Mouse (Mus musculus) left cerebral cortex, postnatal 14 days (tissue): ENCODE results near the gene Son. TPM values are rescaled to one million over a fixed set of nuclear protein-coding genes. Genes with fewer than 3 reads are reported as not detected.

Source experiments
- DNase-seq, 2 experiments: peaks; one replicate each; pipeline ENCODE4 v3.0.0; 2021 to 2022; ENCODE audit warnings: low spot score in 2 of 2, mixed read lengths in 1 of 2
- intact Hi-C: fragments of 180-260 bp; cut with DNase I; formaldehyde crosslinking; loops from one replicate; pipeline ENCODE4 v1.15.1; 2025
- long read RNA-seq, 2 experiments: library from polyadenylated mRNA; stranded (forward); transcript quantifications; one replicate each; pipeline ENCODE4 v2.0.0; 2021
- total RNA-seq, 2 experiments: library from RNA; stranded (reverse); gene quantifications; 2 replicates each; pipeline ENCODE4 v1.2.3; 2021

The Son gene
- 100 to 1,000 TPM; 200 to 204 TPM for total RNA-seq
- long read RNA-seq, experiment 1, full-length matches to known transcripts: 2 of 55 reads
- long read RNA-seq, experiment 1, partial matches to known transcripts: 51 of 55 reads
- long read RNA-seq, experiment 1, other reads (novel, unspliced or antisense): 2 of 55 reads
- long read RNA-seq, experiment 2, full-length matches to known transcripts: 2 of 50 reads
- long read RNA-seq, experiment 2, partial matches to known transcripts: 47 of 50 reads
- long read RNA-seq, experiment 2, other reads (novel, unspliced or antisense): 1 of 50 reads

DNA sequence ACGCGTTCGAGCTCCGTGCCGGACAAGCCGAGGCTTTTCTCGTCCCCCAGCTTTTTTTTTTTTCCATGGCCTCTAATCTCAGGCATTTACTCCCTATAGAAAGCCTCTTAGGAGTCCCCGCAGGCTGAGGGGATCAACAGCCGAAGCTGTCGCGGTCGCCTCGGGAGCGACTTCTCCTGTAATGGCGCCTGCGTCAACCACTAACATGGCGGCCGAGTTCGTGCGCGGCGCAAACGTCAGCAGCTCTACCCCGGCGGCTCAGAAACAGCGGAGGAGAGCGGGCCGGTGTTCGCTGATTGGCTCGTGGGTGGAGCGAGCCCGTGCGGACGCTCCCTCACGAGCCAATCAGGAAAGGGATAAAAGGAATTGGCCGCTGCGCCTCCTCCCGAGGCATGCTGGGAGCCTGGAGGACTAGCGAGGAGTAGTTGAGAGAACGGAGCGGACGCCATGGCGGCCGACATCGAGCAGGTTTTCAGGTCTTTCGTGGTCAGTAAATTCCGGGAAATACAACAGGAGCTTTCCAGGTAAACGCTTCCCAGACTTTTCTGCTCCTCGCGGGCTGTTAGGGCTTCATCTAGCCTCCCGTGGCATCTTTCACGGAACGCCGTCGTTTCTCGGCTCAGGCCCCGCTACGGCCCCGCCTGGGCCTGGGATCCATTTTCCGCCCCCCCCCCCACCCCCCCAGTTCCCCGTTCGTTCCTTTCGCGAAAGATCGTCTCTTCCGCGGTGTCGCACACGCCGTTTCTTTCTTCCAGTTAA is at the start of gene Son:
Gene Son, plus strand, starts transcription at position 46 of the 759 bp plus-strand sequence.
- DNase-seq: peak; percentile 98
- intact Hi-C loops: no loop called here

GRCm38 (mm10) chr16:91597672-91598010 is 49.7 kb upstream of the Son start, which contains the start of gene Tmem50b:
Gene Tmem50b, minus strand, starts transcription at chr16:91597800.
- DNase-seq: peak; percentile 98 to 99

DNA sequence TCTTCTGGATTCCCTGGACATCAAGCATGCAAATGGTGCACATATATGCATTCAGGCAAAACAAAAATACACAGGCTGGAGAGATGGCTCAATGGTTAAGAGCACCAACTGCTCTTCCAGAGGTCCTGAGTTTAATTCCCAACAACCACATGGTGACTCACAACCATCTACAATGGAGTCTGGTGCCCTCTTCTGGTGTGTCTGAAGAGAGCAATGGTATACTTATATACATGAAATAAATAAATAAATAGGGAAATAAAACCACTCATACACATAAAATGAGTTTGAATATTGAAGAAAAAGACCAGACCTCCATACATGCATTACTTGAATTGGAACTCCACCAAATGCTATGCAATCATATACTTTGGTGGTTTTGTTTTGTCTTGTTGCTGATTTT is 48.1 kb upstream of the Son start:
- no peak for DNase-seq
- intact Hi-C loops: loop anchor here (5.0 kb wide), 1 partner anchor 47 kb away; no protein-coding TSS in a partner anchor

More at GRCm38 (mm10) chr16:91597672-91598010, 49.7 kb upstream of the Son start, which contains the start of gene Tmem50b:
- intact Hi-C loops: loop anchor here (5.0 kb wide), 1 partner anchor 45 kb away; no protein-coding TSS in a partner anchor

- DNase-seq: no peak
- intact Hi-C loops: no loop called here
These were observed 46.2 kb upstream of the Son start for GRCm38 (mm10) chr16:91601081-91601480.

GRCm38 (mm10) chr16:91601693-91602092 is 45.6 kb upstream of the Son start:
- intact Hi-C loops: no loop called here
- DNase-seq: no peak

- intact Hi-C loops: no loop called here
- no peak for DNase-seq
These were observed 42.1 kb upstream of the Son start for GRCm38 (mm10) chr16:91605156-91605555.

GRCm38 (mm10) chr16:91606958-91607357 is 40.3 kb upstream of the Son start:
- intact Hi-C loops: no loop called here
- no peak for DNase-seq

GRCm38 (mm10) chr16:91609501-91610245 is 37.6 kb upstream of the Son start:
- DNase-seq: no peak
- intact Hi-C loops: no loop called here

GRCm38 (mm10) chr16:91611248-91611647 is 36.1 kb upstream of the Son start:
- intact Hi-C loops: no loop called here
- DNase-seq: no peak

- no peak for DNase-seq
These were observed 34.8 kb upstream of the Son start for GRCm38 (mm10) chr16:91612525-91612924.

DNA sequence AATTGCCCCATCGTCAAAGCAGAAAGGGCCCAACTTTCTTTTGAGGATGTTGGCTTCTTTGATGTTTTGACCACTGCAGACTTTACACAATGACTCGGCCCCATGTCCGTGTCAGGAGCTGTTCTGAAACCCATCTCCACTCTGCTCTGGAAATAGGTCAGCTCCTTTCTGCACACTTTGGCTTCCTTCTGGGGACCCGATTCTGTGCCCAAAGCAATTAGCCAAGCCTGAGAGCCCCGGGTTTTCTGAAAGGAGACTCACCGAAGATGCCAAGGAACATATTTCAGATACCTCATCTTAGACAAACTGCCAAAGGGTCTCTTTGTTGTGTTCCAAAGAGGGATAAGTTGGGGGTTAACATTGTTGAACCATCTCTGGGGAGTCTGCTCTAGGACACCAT is 32.8 kb upstream of the Son start:
- intact Hi-C loops: no loop called here
- DNase-seq: peak in 1 of 2 experiments; percentile 30

More at GRCm38 (mm10) chr16:91612525-91612924, 34.8 kb upstream of the Son start:
- intact Hi-C loops: no loop called here

GRCm38 (mm10) chr16:91618511-91619501 is 28.5 kb upstream of the Son start, which contains the start of gene Dnajc28:
Gene Dnajc28, minus strand, starts transcription at chr16:91619026.
- intact Hi-C loops: no loop called here
- peak; percentile 66 to 81 for DNase-seq

DNA sequence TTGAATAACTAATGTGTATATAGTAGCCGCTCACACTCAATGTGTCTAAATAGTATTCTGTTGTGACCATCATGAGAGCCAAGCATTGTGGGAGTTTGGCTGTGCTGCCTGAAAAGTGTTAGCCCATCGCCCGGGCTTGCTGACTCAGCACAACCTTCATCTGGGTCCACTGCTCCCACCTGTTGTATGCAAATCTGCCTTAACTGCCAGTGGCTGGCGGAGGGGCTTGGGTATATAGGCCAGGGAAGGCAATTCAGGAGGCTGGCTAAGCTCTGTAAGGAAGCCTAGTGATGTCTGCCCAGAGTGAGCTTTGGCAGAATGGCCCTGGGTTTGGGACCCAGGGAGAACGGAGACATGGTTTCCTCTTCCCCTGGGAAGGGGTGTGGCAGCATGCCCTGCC is 27.1 kb upstream of the Son start:
- intact Hi-C loops: no loop called here
- DNase-seq: no peak

GRCm38 (mm10) chr16:91620991-91621390 is 26.3 kb upstream of the Son start:
- intact Hi-C loops: no loop called here
- no peak for DNase-seq

DNA sequence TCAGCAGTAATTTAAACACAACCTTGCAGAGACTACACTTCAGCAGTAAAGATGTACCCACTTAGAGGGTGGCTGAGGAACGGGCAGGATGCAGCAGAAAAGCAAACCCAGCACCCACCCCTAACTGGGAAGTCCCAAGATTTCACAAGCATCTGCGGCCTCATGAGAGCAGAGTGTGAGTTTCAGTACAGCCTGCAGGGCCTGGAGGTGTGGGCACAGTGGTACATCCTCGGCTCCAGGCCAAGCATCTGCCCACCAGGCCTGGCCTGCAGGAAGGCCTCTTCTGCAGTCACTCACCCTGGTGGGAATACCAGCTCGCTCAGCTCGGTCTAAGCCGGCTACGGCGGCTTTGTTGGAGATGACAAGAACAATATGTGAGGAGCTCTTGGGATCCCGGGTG is 24.2 kb upstream of the Son start:
- intact Hi-C loops: no loop called here
- DNase-seq: no peak

DNA sequence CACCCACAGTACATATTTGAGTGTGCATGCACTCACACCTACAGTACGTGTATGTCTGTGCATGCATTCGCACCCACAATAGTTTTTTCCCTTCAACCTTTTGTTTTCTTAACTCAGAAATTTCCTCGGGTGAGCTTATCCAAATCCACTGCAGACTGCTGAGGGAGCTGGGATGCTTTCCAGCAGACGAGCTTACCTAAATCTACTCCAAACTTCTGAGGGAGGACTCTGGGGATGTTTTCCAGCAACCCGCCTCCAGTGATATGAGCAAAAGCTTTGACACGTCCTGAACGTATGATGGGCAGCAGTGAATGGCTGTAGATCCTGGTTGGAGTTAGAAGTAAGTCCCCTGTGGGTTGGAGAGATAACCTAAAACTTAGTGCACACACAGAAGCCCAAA is 19.5 kb upstream of the Son start:
- intact Hi-C loops: no loop called here

GRCm38 (mm10) chr16:91628673-91629072 is 18.6 kb upstream of the Son start:
- DNase-seq: no peak
- intact Hi-C loops: no loop called here

More for the DNA sequence above, 19.5 kb upstream of the Son start:
- no peak for DNase-seq

DNA sequence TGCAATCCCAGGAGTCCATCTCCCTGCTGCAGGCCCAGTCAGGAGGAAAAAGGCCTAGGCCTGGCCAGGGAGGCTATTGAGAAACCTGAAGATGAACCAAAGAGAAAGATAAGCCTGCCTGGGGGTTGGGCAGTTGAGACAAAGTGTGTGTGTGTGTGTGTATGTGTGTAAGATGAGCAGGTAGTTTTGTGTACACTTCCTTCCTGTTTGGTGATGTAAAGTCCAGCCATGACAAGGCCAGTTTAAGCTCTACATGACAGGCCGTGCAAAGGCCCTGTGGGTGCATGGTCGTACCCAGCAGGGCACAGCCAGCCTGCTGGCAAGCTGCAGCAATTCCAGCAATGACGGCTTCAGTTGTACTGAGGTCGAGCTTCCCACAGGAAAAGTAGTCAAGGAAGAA is 17.6 kb upstream of the Son start:
- intact Hi-C loops: no loop called here
- DNase-seq: no peak

DNA sequence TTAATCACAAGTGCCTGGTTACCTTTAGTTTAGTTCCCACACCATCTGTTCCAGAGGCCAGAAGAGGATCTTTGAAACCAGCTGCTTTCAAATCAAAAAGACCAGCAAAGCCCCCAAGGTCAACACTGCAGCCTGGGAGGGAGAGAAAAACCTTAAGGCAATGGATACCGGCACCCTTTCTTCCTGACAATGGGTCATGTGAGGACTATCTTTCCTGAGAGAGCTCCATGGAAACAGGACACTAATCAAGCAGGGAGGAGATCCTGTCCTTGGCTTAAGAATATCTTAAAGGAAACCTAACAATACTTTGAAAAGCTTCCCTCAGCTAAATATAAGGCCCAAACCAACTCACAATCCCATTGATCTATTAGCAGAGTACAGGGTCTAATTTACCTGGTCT is 16.7 kb upstream of the Son start:
- DNase-seq: no peak
- intact Hi-C loops: no loop called here
